Comparison of ENCODE assay signal across 29 mouse cellular contexts in the genomic region with DNA sequence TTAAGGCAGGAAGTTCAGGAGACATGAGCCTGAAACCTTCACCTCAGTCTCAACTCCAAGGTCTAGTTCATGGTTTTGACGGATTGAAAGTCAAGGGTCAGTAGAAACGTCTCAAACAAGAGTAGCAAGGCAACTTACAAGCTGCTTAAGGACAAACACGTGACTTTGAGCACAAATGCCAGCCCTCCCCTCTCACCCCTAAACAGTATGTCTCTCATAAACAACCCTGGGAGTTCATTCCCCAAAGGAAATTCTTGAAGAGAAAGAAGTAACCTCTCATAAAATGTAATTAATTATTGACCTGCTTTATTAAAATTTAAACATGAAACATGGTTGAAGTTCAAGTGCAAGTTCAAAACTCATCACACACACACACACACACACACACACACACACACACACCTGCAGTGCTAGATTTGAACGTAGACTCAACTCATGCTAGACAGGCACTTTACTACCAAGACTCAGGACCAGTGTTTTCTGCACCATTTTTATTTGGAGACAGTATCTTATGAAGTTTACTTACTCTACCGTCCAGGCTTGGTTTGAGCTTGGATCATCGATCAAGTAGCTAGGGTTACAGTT. TPM values are rescaled to one million over a fixed set of nuclear protein-coding genes. Genes with fewer than 3 reads are reported as not detected.
DNase-seq lines count a peak whose midpoint lies in the region; ATAC-seq and TF ChIP-seq lines count a peak whose summit lies in the region.
"Had no signal": no experiment of that assay in that cellular context is flagged by ENCODE, and none has a peak within 500 bp of the region (broad histone marks: within the 10 kb centered on the region; RNA-seq: fewer than 3 reads in every experiment).

No protein-coding gene starts in this region.

- TF ChIP-seq POLR2A in lung, adult 2 months (IDR thresholded peaks at IDR 0.05; ENCODE audit: borderline replicate concordance, extremely low read depth, low read depth, low read length), result no peak

- WGBS in forebrain, embryonic 10.5 days, result 89% methylated on average over 6 of the region's 6 CpGs
- 89% methylated on average over 6 of the region's 6 CpGs for WGBS in forebrain, postnatal 0 days
- 79% methylated on average over 6 of the region's 6 CpGs for WGBS in liver, embryonic 12.5 days (ENCODE audit: insufficient replicate concordance)
- 76% methylated on average over 6 of the region's 6 CpGs for WGBS in lung, adult 2 months

- ATAC-seq in forebrain, postnatal 0 days, result no peak
- ATAC-seq in liver, embryonic 12.5 days, result no peak
- ATAC-seq: activated CD4-positive, CD25-positive, alpha-beta regulatory T cell, adult 4 months; forebrain, embryonic 14.5 days; hindbrain, postnatal 0 days; intestine, embryonic 16.5 days; midbrain, embryonic 15.5 days had no signal

- no peak for TF ChIP-seq CTCF in forebrain, postnatal 0 days (IDR thresholded peaks at IDR 0.05; ENCODE audit: low read depth)
- no peak for TF ChIP-seq CTCF in lung, adult 2 months (IDR thresholded peaks at IDR 0.05; ENCODE audit: insufficient read depth, low read length)

- H3K9me3 ChIP-seq in forebrain, embryonic 10.5 days, result no peaks in the 10 kb centered on the region
- no peaks in the 10 kb centered on the region for H3K9me3 ChIP-seq in forebrain, postnatal 0 days (ENCODE audit: low read length)
- H3K9me3 ChIP-seq in liver, embryonic 12.5 days (replicated peaks), result no peaks in the 10 kb centered on the region
- H3K9me3 ChIP-seq: hindbrain, embryonic 10.5 days; limb, embryonic 15.5 days; megakaryocyte, embryonic 14.5 days; midbrain, embryonic 15.5 days; neural tube, embryonic 12.5 days; stomach, embryonic 15.5 days had no signal

- no peaks in the 10 kb centered on the region for H3K27me3 ChIP-seq in forebrain, embryonic 10.5 days (ENCODE audit: poor library complexity, severe bottlenecking)
- no peaks in the 10 kb centered on the region for H3K27me3 ChIP-seq in forebrain, postnatal 0 days (ENCODE audit: insufficient read depth, low read length)
- no peaks in the 10 kb centered on the region for H3K27me3 ChIP-seq in liver, embryonic 12.5 days (replicated peaks)
- H3K27me3 ChIP-seq: limb, embryonic 15.5 days; megakaryocyte, embryonic 14.5 days; midbrain, embryonic 15.5 days; neural tube, embryonic 12.5 days; stomach, embryonic 15.5 days had no signal

- peaks cover 27% of the 10 kb centered on the region for H3K4me1 ChIP-seq in forebrain, embryonic 10.5 days
- no peaks in the 10 kb centered on the region for H3K4me1 ChIP-seq in forebrain, postnatal 0 days (ENCODE audit: insufficient read depth)
- peaks cover 44% of the 10 kb centered on the region for H3K4me1 ChIP-seq in liver, embryonic 12.5 days
- peaks cover 2% of the 10 kb centered on the region for H3K4me1 ChIP-seq in lung, adult 2 months (ENCODE audit: control insufficient read depth, insufficient read depth, low read length)
- H3K4me1 ChIP-seq: stomach, embryonic 15.5 days had no signal

- no peak overlapping the region for H3K4me2 ChIP-seq in forebrain, postnatal 0 days (ENCODE audit: low read depth)
- no peak overlapping the region for H3K4me2 ChIP-seq in liver, embryonic 12.5 days
- H3K4me2 ChIP-seq: heart, embryonic 11.5 days; limb, embryonic 15.5 days; lung, embryonic 14.5 days; midbrain, embryonic 15.5 days; neural tube, embryonic 12.5 days; stomach, embryonic 15.5 days had no signal

- H3K27ac ChIP-seq in forebrain, embryonic 10.5 days, result peak overlapping the region; percentile 11; the same call in 1 of the 2 replicates
- H3K27ac ChIP-seq in forebrain, postnatal 0 days (ENCODE audit: low read depth, low read length), result no peak overlapping the region
- H3K27ac ChIP-seq in liver, embryonic 12.5 days, result 0 out of 2 replicates have a peak overlapping the region, but pooled peaks have one; percentile 8
- H3K27ac ChIP-seq: hindbrain, embryonic 10.5 days; hindbrain, postnatal 0 days; limb, embryonic 15.5 days; midbrain, embryonic 15.5 days; neural tube, embryonic 12.5 days; stomach, embryonic 15.5 days had no signal

- no peaks in the 10 kb centered on the region; the same call in 1 of the 2 replicates for H3K36me3 ChIP-seq in forebrain, embryonic 10.5 days (replicated peaks)
- no peaks in the 10 kb centered on the region for H3K36me3 ChIP-seq in forebrain, postnatal 0 days (ENCODE audit: insufficient read depth)
- peaks cover 4% of the 10 kb centered on the region; the same call in 1 of the 2 replicates for H3K36me3 ChIP-seq in liver, embryonic 12.5 days
- H3K36me3 ChIP-seq: hindbrain, embryonic 10.5 days; limb, embryonic 15.5 days; midbrain, embryonic 15.5 days; neural tube, embryonic 12.5 days; stomach, embryonic 15.5 days had no signal

- H3K4me3 ChIP-seq in forebrain, embryonic 10.5 days, result no peak overlapping the region
- no peak overlapping the region for H3K4me3 ChIP-seq in forebrain, postnatal 0 days (ENCODE audit: low read depth, low read length)
- H3K4me3 ChIP-seq in liver, embryonic 12.5 days, result no peak overlapping the region
- no peak overlapping the region for H3K4me3 ChIP-seq in lung, adult 2 months (replicated peaks; ENCODE audit: extremely low read depth, low read depth, low read length)
- H3K4me3 ChIP-seq: hindbrain, embryonic 10.5 days; limb, embryonic 15.5 days; megakaryocyte, embryonic 14.5 days; midbrain, embryonic 15.5 days; neural tube, embryonic 12.5 days; stomach, embryonic 15.5 days had no signal

- DNase-seq in forebrain, embryonic 10.5 days (ENCODE audit: extremely low spot score, low spot score), result no peak
- DNase-seq in forebrain, postnatal 0 days, result no peak
- no peak for DNase-seq in liver
- peak; percentile 68 for DNase-seq in kidney, postnatal 14 days
- DNase-seq in lung, postnatal 25 days (ENCODE audit: low spot score), result no peak
- DNase-seq in lung, adult 2 months, result no peak
- DNase-seq: adrenal gland, postnatal 10 days; cerebellum, adult 18-20 months; cerebellum, postnatal 36 days; embryo, embryonic 11 days; gastrocnemius, postnatal 10 days; lung, embryonic 14.5 days; lung, postnatal 36 days; right cerebral cortex, postnatal 14 days; thymus, postnatal 36 days had no signal

- no peak overlapping the region for H3K9ac ChIP-seq in forebrain, postnatal 0 days
- no peak overlapping the region for H3K9ac ChIP-seq in liver, embryonic 12.5 days
- H3K9ac ChIP-seq: limb, embryonic 15.5 days; lung, embryonic 14.5 days; midbrain, embryonic 15.5 days; neural tube, embryonic 12.5 days; stomach, embryonic 15.5 days had no signal

RNA-seq across cellular contexts. Expression of gene Hist1h1t, which starts 1.7 kb away (rescaled TPM):
- polyA plus RNA-seq in forebrain, embryonic 10.5 days (2016; fragmentation: Nextera tagmentation; extraction: Ambion mirVana), result not detected in 2 replicates
- 1.3 TPM in 1 of 2 replicates, not detected in the other for total RNA-seq in forebrain, postnatal 0 days (2014; rRNA removed)
- not detected in 2 replicates for polyA plus RNA-seq in forebrain, postnatal 0 days (2015; fragmentation: Nextera tagmentation; extraction: Ambion mirVana)
- not detected in 2 replicates for polyA plus RNA-seq in liver, embryonic 12.5 days (2016; fragmentation: Nextera tagmentation; extraction: Ambion mirVana)
- polyA plus RNA-seq in lung, adult 2 months (2012; rRNA removed), result not detected in 2 replicates
- total RNA-seq: granulocyte monocyte progenitor cell, adult 5-6 weeks had no signal
- polyA plus RNA-seq: activated CD4-positive, CD25-positive, alpha-beta regulatory T cell, adult 4 months; forebrain, embryonic 14.5 days; heart, embryonic 11.5 days; heart, postnatal 0 days; hindbrain, embryonic 10.5 days; hindbrain, postnatal 0 days; limb, embryonic 15.5 days; lung, embryonic 14.5 days; midbrain, embryonic 15.5 days; neural tube, embryonic 12.5 days had no signal

RNA-seq across cellular contexts. Expression of gene Hist1h4c, which starts 4.3 kb away (rescaled TPM):
- 4.5 and 5.9 TPM in 2 replicates for polyA plus RNA-seq in forebrain, embryonic 10.5 days (2016; fragmentation: Nextera tagmentation; extraction: Ambion mirVana)
- 917 and 942 TPM in 2 replicates for total RNA-seq in forebrain, postnatal 0 days (2014; rRNA removed)
- polyA plus RNA-seq in forebrain, postnatal 0 days (2015; fragmentation: Nextera tagmentation; extraction: Ambion mirVana), result 2.3 and 5.0 TPM in 2 replicates
- polyA plus RNA-seq in liver, embryonic 12.5 days (2016; fragmentation: Nextera tagmentation; extraction: Ambion mirVana), result 8.6 and 11.6 TPM in 2 replicates
- 6.3 and 6.8 TPM in 2 replicates for polyA plus RNA-seq in lung, adult 2 months (2012; rRNA removed)

RNA-seq across cellular contexts. Expression of gene Hist1h2bc, which starts 9.9 kb away (rescaled TPM):
- polyA plus RNA-seq in forebrain, embryonic 10.5 days (2016; fragmentation: Nextera tagmentation; extraction: Ambion mirVana), result 17.2 and 19.3 TPM in 2 replicates
- 93.7 and 124 TPM in 2 replicates for total RNA-seq in forebrain, postnatal 0 days (2014; rRNA removed)
- 29.2 and 35.3 TPM in 2 replicates for polyA plus RNA-seq in forebrain, postnatal 0 days (2015; fragmentation: Nextera tagmentation; extraction: Ambion mirVana)
- 75.3 and 75.6 TPM in 2 replicates for polyA plus RNA-seq in liver, embryonic 12.5 days (2016; fragmentation: Nextera tagmentation; extraction: Ambion mirVana)
- 142 and 182 TPM in 2 replicates for polyA plus RNA-seq in lung, adult 2 months (2012; rRNA removed)

RNA-seq across cellular contexts. Expression of gene Hist1h2ac, which starts 10.2 kb away (rescaled TPM):
- polyA plus RNA-seq in forebrain, embryonic 10.5 days (2016; fragmentation: Nextera tagmentation; extraction: Ambion mirVana), result 1.00 and 1.1 TPM in 2 replicates
- 40.9 and 44.8 TPM in 2 replicates for total RNA-seq in forebrain, postnatal 0 days (2014; rRNA removed)
- polyA plus RNA-seq in forebrain, postnatal 0 days (2015; fragmentation: Nextera tagmentation; extraction: Ambion mirVana), result 0.41 and 0.49 TPM in 2 replicates
- polyA plus RNA-seq in liver, embryonic 12.5 days (2016; fragmentation: Nextera tagmentation; extraction: Ambion mirVana), result 0.91 and 1.3 TPM in 2 replicates
- polyA plus RNA-seq in lung, adult 2 months (2012; rRNA removed), result 0.45 and 0.61 TPM in 2 replicates

RNA-seq across cellular contexts. Expression of gene Hfe, which starts 16.7 kb away (rescaled TPM):
- 1.3 and 1.5 TPM in 2 replicates for polyA plus RNA-seq in forebrain, embryonic 10.5 days (2016; fragmentation: Nextera tagmentation; extraction: Ambion mirVana)
- 2.5 and 3.6 TPM in 2 replicates for total RNA-seq in forebrain, postnatal 0 days (2014; rRNA removed)
- polyA plus RNA-seq in forebrain, postnatal 0 days (2015; fragmentation: Nextera tagmentation; extraction: Ambion mirVana), result 4.4 and 6.0 TPM in 2 replicates
- polyA plus RNA-seq in liver, embryonic 12.5 days (2016; fragmentation: Nextera tagmentation; extraction: Ambion mirVana), result 4.9 and 5.7 TPM in 2 replicates
- 21.3 and 24.2 TPM in 2 replicates for polyA plus RNA-seq in lung, adult 2 months (2012; rRNA removed)
